Mouse (Mus musculus) lung, adult 2 months (tissue): ENCODE measurements at regions not wholly inside any gene's neighbourhood (a gene's known extent, or its start where the extent isn't known, plus 50 kb on each side); places are given as distances from the start of the nearest gene placed in this dataset.

ENCODE experiments used
- DNase-seq: peaks from one replicate; pipeline ENCODE4 v3.0.0; 2022
- H3K4me1 ChIP-seq: fragments of 200-500 bp; 2 replicates; pipeline ENCODE4 v1.6.1; 2011; ENCODE audit warnings: low read length; ENCODE audit not compliant: control insufficient read depth, insufficient read depth
- H3K4me3 ChIP-seq: fragments of 200-500 bp; replicated peaks from 2 replicates; pipeline ENCODE3; 2011; ENCODE audit warnings: low read depth, mild to moderate bottlenecking, control low read depth, low read length; ENCODE audit errors: extremely low read depth
- CTCF ChIP-seq: fragments of 200-500 bp; IDR thresholded peaks from 2 replicates; pipeline ENCODE4 v1.5.1; 2011; ENCODE audit warnings: mild to moderate bottlenecking, low read length, control low read depth; ENCODE audit not compliant: insufficient read depth
- POLR2A ChIP-seq: fragments of 200-500 bp; IDR thresholded peaks from 2 replicates; pipeline ENCODE4 v1.6.1; 2011; ENCODE audit warnings: low read depth, mild to moderate bottlenecking, control low read depth, low read length, borderline replicate concordance; ENCODE audit errors: extremely low read depth
- WGBS: fragments of 180-500 bp; shearing (Covaris S2); methylation state at CpG from one replicate; pipeline ENCODE4 v1.1.7; 2018; 5-methylcytosine and 5-hydroxymethylcytosine counted together

- DNase-seq, result no peak
- Histone ChIP-seq H3K4me1 (no peaks in the 10 kb centered on the region), H3K4me3 (no peak overlapping the region)
- WGBS, result 89% methylated on average over 10 of the region's 10 CpGs
- no peak for TF ChIP-seq CTCF
Measured at GRCm38 (mm10) chr1:88945868-88946267, 124.3 kb upstream of the Sh3bp4 start.

GRCm38 (mm10) chr1:88946374-88946773 lies 123.8 kb upstream of the Sh3bp4 start:
- WGBS, result 62% methylated on average over 8 of the region's 8 CpGs
- no peak overlapping the region for H3K4me3 ChIP-seq
- no peak for TF ChIP-seq POLR2A
- TF ChIP-seq CTCF, result no peak
- DNase-seq, result no peak
- H3K4me1 ChIP-seq, result no peaks in the 10 kb centered on the region

GRCm38 (mm10) chr1:88949911-88950310 lies 120.3 kb upstream of the Sh3bp4 start:
- TF ChIP-seq POLR2A, result no peak
- no peak for TF ChIP-seq CTCF
- Histone ChIP-seq H3K4me1 (no peaks in the 10 kb centered on the region), H3K4me3 (no peak overlapping the region)
- WGBS, result 86% methylated on average over 1 of the region's 1 CpGs
- DNase-seq, result no peak

GRCm38 (mm10) chr1:88953516-88953915 lies 116.7 kb upstream of the Sh3bp4 start:
- no peak for DNase-seq
- TF ChIP-seq POLR2A (no peak), CTCF (no peak)

GRCm38 (mm10) chr1:88954784-88955183 lies 115.4 kb upstream of the Sh3bp4 start:
- 61% methylated on average over 5 of the region's 5 CpGs for WGBS
- TF ChIP-seq CTCF (no peak), POLR2A (no peak)
- DNase-seq, result no peak
- no peak overlapping the region for H3K4me3 ChIP-seq
- H3K4me1 ChIP-seq, result no peaks in the 10 kb centered on the region

More at GRCm38 (mm10) chr1:88953516-88953915, 116.7 kb upstream of the Sh3bp4 start:
- Histone ChIP-seq H3K4me1 (no peaks in the 10 kb centered on the region), H3K4me3 (no peak overlapping the region)
- WGBS, result 80% methylated on average over 4 of the region's 4 CpGs

- TF ChIP-seq CTCF, result no peak
- TF ChIP-seq POLR2A, result no peak
- 85% methylated on average over 5 of the region's 5 CpGs for WGBS
- H3K4me3 ChIP-seq, result no peak overlapping the region
- no peak for DNase-seq
- no peaks in the 10 kb centered on the region for H3K4me1 ChIP-seq
Measured at GRCm38 (mm10) chr1:88957061-88957460, 113.2 kb upstream of the Sh3bp4 start.

- H3K4me1 ChIP-seq, result no peaks in the 10 kb centered on the region
- WGBS, result 26% methylated on average over 4 of the region's 4 CpGs
- no peak for TF ChIP-seq CTCF
- no peak for TF ChIP-seq POLR2A
- no peak for DNase-seq
- no peak overlapping the region for H3K4me3 ChIP-seq
Measured at GRCm38 (mm10) chr1:88959715-88960114, 110.5 kb upstream of the Sh3bp4 start.

- no peak for TF ChIP-seq POLR2A
- TF ChIP-seq CTCF, result no peak
- Histone ChIP-seq H3K4me1 (no peaks in the 10 kb centered on the region), H3K4me3 (no peak overlapping the region)
- 78% methylated on average over 11 of the region's 11 CpGs for WGBS
- no peak for DNase-seq
Measured at GRCm38 (mm10) chr1:88960142-88960541, 110.1 kb upstream of the Sh3bp4 start.

- DNase-seq, result no peak
- 89% methylated on average over 14 of the region's 14 CpGs for WGBS
- Histone ChIP-seq H3K4me1 (no peaks in the 10 kb centered on the region; the same call in 1 of the 2 replicates), H3K4me3 (no peak overlapping the region)
- TF ChIP-seq POLR2A (no peak), CTCF (no peak)
Measured at GRCm38 (mm10) chr1:88964045-88964747, 106.0 kb upstream of the Sh3bp4 start.

- TF ChIP-seq CTCF (no peak), POLR2A (no peak)
- WGBS, result 60% methylated on average over 2 of the region's 2 CpGs
- Histone ChIP-seq H3K4me3 (no peak overlapping the region), H3K4me1 (no peaks in the 10 kb centered on the region; the same call in 1 of the 2 replicates)
- DNase-seq, result no peak
Measured at GRCm38 (mm10) chr1:88966416-88966815, 103.8 kb upstream of the Sh3bp4 start.
